Mouse (Mus musculus) intestine, embryonic 16.5 days (tissue): ENCODE results near the gene Hoxd10. TPM values are rescaled to one million over a fixed set of nuclear protein-coding genes. Genes with fewer than 3 reads are reported as not detected.

ENCODE experiments used
- ATAC-seq: fragments of 200-750 bp; cut with Nextera tagmentation; 2 replicates; pipeline ENCODE4 v1.8.0; 2017; ENCODE audit warnings: moderate TSS enrichment, moderate library complexity
- H3K27ac ChIP-seq: fragments of 300-500 bp; sonication (generic); 2 replicates; pipeline ENCODE4 v1.5.1; 2014; ENCODE audit warnings: mild to moderate bottlenecking, low read length
- H3K27me3 ChIP-seq: fragments of 300-500 bp; sonication (generic); replicated peaks from 2 replicates; pipeline ENCODE4 v1.6.1; 2014; ENCODE audit warnings: low read length, control low read depth, mixed read lengths; ENCODE audit not compliant: control insufficient read depth, insufficient read depth
- H3K36me3 ChIP-seq: fragments of 300-500 bp; sonication (generic); 2 replicates; pipeline ENCODE4 v1.6.1; 2014; ENCODE audit warnings: low read length, control low read depth; ENCODE audit not compliant: control insufficient read depth, insufficient read depth
- H3K4me1 ChIP-seq: fragments of 300-500 bp; sonication (generic); 2 replicates; pipeline ENCODE4 v1.6.1; 2014; ENCODE audit warnings: low read length, control low read depth, mixed read lengths; ENCODE audit not compliant: control insufficient read depth, insufficient read depth
- H3K4me2 ChIP-seq: fragments of 300-500 bp; sonication (generic); 2 replicates; pipeline ENCODE4 v1.6.1; 2014; ENCODE audit warnings: low read depth, low read length, control low read depth
- H3K4me3 ChIP-seq: fragments of 300-500 bp; sonication (generic); 2 replicates; pipeline ENCODE4 v1.5.1; 2014; ENCODE audit warnings: mild to moderate bottlenecking, low read length
- H3K9ac ChIP-seq: fragments of 300-500 bp; sonication (generic); 2 replicates; pipeline ENCODE4 v1.6.1; 2014; ENCODE audit warnings: low read depth, low read length
- H3K9me3 ChIP-seq: fragments of 300-500 bp; sonication (generic); 2 replicates; pipeline ENCODE4 v1.6.1; 2016; ENCODE audit warnings: low read length, control low read depth; ENCODE audit not compliant: control insufficient read depth
- WGBS: fragments of 180-500 bp; shearing (Covaris S2); extraction: QIAGEN DNeasy Blood & Tissue Kit; methylation state at CpG from one replicate; pipeline ENCODE4 v1.1.7; 2014; 5-methylcytosine and 5-hydroxymethylcytosine counted together
- polyA plus RNA-seq: library from polyadenylated mRNA; unstranded; fragments of >200 nt; fragmentation: Nextera tagmentation; extraction: Ambion mirVana; gene quantifications from 2 replicates; pipeline ENCODE4 v1.2.1, GENCODE M21; 2015

The Hoxd10 gene
- 3.7 and 4.4 TPM in 2 replicates for polyA plus RNA-seq

GRCm38 (mm10) chr2:74691022-74691951 lies at the start of gene Hoxd10:
Hoxd10 (plus strand) TSS chr2:74691924.
- Histone ChIP-seq H3K36me3 (no peaks in the 10 kb centered on the region), H3K4me3 (peak within 1 kb of the TSS; percentile 36), H3K4me2 (peak within 1 kb of the TSS; percentile 39), H3K27me3 (peaks cover 90% of the 10 kb centered on the region), H3K9me3 (no peaks in the 10 kb centered on the region), H3K4me1 (no peaks in the 10 kb centered on the region), H3K27ac (no peak within 1 kb of the TSS; the same call in 1 of the 2 replicates), H3K9ac (peak within 1 kb of the TSS; percentile 49)
- peak; percentile 74 for ATAC-seq
- WGBS: 2% methylated on average over 56 of the region's 56 CpGs

- Histone ChIP-seq H3K4me3 (no peak overlapping the region), H3K9me3 (no peaks in the 10 kb centered on the region), H3K27me3 (peaks cover 23% of the 10 kb centered on the region), H3K27ac (no peak overlapping the region), H3K4me2 (no peak overlapping the region), H3K9ac (no peak overlapping the region), H3K4me1 (no peaks in the 10 kb centered on the region), H3K36me3 (no peaks in the 10 kb centered on the region)
- ATAC-seq: no peak
- 64% methylated on average over 5 of the region's 5 CpGs for WGBS
These were observed 49.3 kb upstream of the Hoxd10 start for GRCm38 (mm10) chr2:74642431-74642830.

- no peaks in the 10 kb centered on the region for H3K9me3 ChIP-seq
- H3K27me3 ChIP-seq: peaks cover 48% of the 10 kb centered on the region
- 80% methylated on average over 3 of the region's 3 CpGs for WGBS
- H3K4me3 ChIP-seq: no peak overlapping the region
- no peaks in the 10 kb centered on the region for H3K36me3 ChIP-seq
- no peak overlapping the region for H3K9ac ChIP-seq
- H3K4me2 ChIP-seq: no peak overlapping the region
- H3K4me1 ChIP-seq: no peaks in the 10 kb centered on the region
- no peak for ATAC-seq
- H3K27ac ChIP-seq: no peak overlapping the region
These were observed 46.1 kb upstream of the Hoxd10 start for GRCm38 (mm10) chr2:74645631-74646030.

- peaks cover 58% of the 10 kb centered on the region for H3K27me3 ChIP-seq
- H3K27ac ChIP-seq: no peak overlapping the region
- no peak for ATAC-seq
- H3K4me3 ChIP-seq: no peak overlapping the region
- 16% methylated on average over 7 of the region's 7 CpGs for WGBS
- H3K4me1 ChIP-seq: no peaks in the 10 kb centered on the region
- no peak overlapping the region for H3K4me2 ChIP-seq
- H3K9ac ChIP-seq: no peak overlapping the region
- no peaks in the 10 kb centered on the region for H3K9me3 ChIP-seq
- H3K36me3 ChIP-seq: no peaks in the 10 kb centered on the region
These were observed 44.5 kb upstream of the Hoxd10 start for GRCm38 (mm10) chr2:74647082-74647864.

GRCm38 (mm10) chr2:74652996-74653340 lies 38.8 kb upstream of the Hoxd10 start:
- Histone ChIP-seq H3K4me1 (no peaks in the 10 kb centered on the region; the same call in 1 of the 2 replicates), H3K4me3 (no peak overlapping the region), H3K9ac (no peak overlapping the region), H3K4me2 (no peak overlapping the region), H3K9me3 (no peaks in the 10 kb centered on the region), H3K27me3 (peaks cover 70% of the 10 kb centered on the region), H3K36me3 (no peaks in the 10 kb centered on the region), H3K27ac (no peak overlapping the region)
- WGBS: 43% methylated on average over 2 of the region's 2 CpGs
- ATAC-seq: no peak

- no peak for ATAC-seq
- Histone ChIP-seq H3K4me1 (no peaks in the 10 kb centered on the region; the same call in 1 of the 2 replicates), H3K9me3 (no peaks in the 10 kb centered on the region), H3K27me3 (peaks cover 67% of the 10 kb centered on the region), H3K9ac (no peak overlapping the region), H3K4me2 (no peak overlapping the region), H3K27ac (no peak overlapping the region), H3K4me3 (no peak overlapping the region), H3K36me3 (no peaks in the 10 kb centered on the region)
- 18% methylated on average over 17 of the region's 17 CpGs for WGBS
These were observed 37.8 kb upstream of the Hoxd10 start for GRCm38 (mm10) chr2:74653781-74654535.

- ATAC-seq: peak; percentile 16; the same call in 1 of the 2 replicates
- Histone ChIP-seq H3K9ac (no peak overlapping the region), H3K27ac (no peak overlapping the region), H3K4me3 (no peak overlapping the region), H3K36me3 (no peaks in the 10 kb centered on the region), H3K4me2 (no peak overlapping the region), H3K9me3 (no peaks in the 10 kb centered on the region), H3K4me1 (no peaks in the 10 kb centered on the region; the same call in 1 of the 2 replicates), H3K27me3 (peaks cover 61% of the 10 kb centered on the region)
- 4% methylated on average over 20 of the region's 20 CpGs for WGBS
These were observed 36.8 kb upstream of the Hoxd10 start for GRCm38 (mm10) chr2:74654743-74655419.

- peaks cover 59% of the 10 kb centered on the region for H3K27me3 ChIP-seq
- no peak overlapping the region for H3K27ac ChIP-seq
- H3K36me3 ChIP-seq: no peaks in the 10 kb centered on the region
- no peaks in the 10 kb centered on the region for H3K9me3 ChIP-seq
- peak; percentile 69; the same call in 1 of the 2 replicates for ATAC-seq
- WGBS: under 1% methylated on average over 28 of the region's 47 CpGs
- H3K4me2 ChIP-seq: peak overlapping the region; percentile 61
- no peaks in the 10 kb centered on the region; the same call in 1 of the 2 replicates for H3K4me1 ChIP-seq
- H3K9ac ChIP-seq: peak overlapping the region; percentile 24; the same call in 1 of the 2 replicates
- peak overlapping the region; percentile 46 for H3K4me3 ChIP-seq
These were observed 36.3 kb upstream of the Hoxd10 start for GRCm38 (mm10) chr2:74655420-74655781.
